Mouse (Mus musculus) limb, embryonic 14.5 days (tissue): ENCODE measurements around the gene Dnah3. TPM values are rescaled to one million over a fixed set of nuclear protein-coding genes. Genes with fewer than 3 reads are reported as not detected.

ENCODE experiments used
- ATAC-seq: fragments of 200-750 bp; cut with Nextera tagmentation; 2 replicates; pipeline ENCODE4 v1.8.0; 2017; ENCODE audit warnings: low read depth, moderate number of reproducible peaks, moderate TSS enrichment; ENCODE audit not compliant: low FRiP score
- DNase-seq: peaks from one replicate; pipeline ENCODE4 v3.0.0-alpha.2; 2015; ENCODE audit warnings: low spot score
- H3K27ac ChIP-seq: fragments of 300-500 bp; sonication (generic); replicated peaks from 2 replicates; pipeline ENCODE4 v1.5.1; 2014; ENCODE audit warnings: low read depth, mild to moderate bottlenecking, low read length, moderate library complexity, mixed read lengths
- H3K27me3 ChIP-seq: fragments of 300-500 bp; sonication (generic); 2 replicates; pipeline ENCODE4 v1.6.1; 2014; ENCODE audit warnings: low read length, mixed read lengths; ENCODE audit not compliant: control insufficient read depth, insufficient read depth
- H3K36me3 ChIP-seq: fragments of 300-500 bp; sonication (generic); 2 replicates; pipeline ENCODE4 v1.6.1; 2014; ENCODE audit warnings: mild to moderate bottlenecking, low read length, moderate library complexity, mixed read lengths; ENCODE audit not compliant: control insufficient read depth, insufficient read depth
- H3K4me1 ChIP-seq: fragments of 300-500 bp; sonication (generic); 2 replicates; pipeline ENCODE4 v1.6.1; 2014; ENCODE audit warnings: antibody characterized with exemption, low read length, mixed read lengths; ENCODE audit not compliant: control insufficient read depth, insufficient read depth
- H3K4me2 ChIP-seq: fragments of 300-500 bp; sonication (generic); replicated peaks from 2 replicates; pipeline ENCODE4 v1.6.1; 2014; ENCODE audit warnings: low read depth, mild to moderate bottlenecking, low read length, moderate library complexity; ENCODE audit not compliant: severe bottlenecking
- H3K4me3 ChIP-seq: fragments of 300-500 bp; sonication (generic); replicated peaks from 2 replicates; pipeline ENCODE4 v1.5.1; 2014; ENCODE audit warnings: low read length
- H3K9ac ChIP-seq: fragments of 300-500 bp; sonication (generic); 2 replicates; pipeline ENCODE4 v1.6.1; 2014; ENCODE audit warnings: mild to moderate bottlenecking, low read depth, low read length, moderate library complexity; ENCODE audit not compliant: severe bottlenecking
- H3K9me3 ChIP-seq: fragments of 300-500 bp; sonication (generic); 2 replicates; pipeline ENCODE4 v1.6.1; 2016; ENCODE audit warnings: low read length; ENCODE audit not compliant: control insufficient read depth
- POLR2A ChIP-seq: fragments of 200-500 bp; IDR thresholded peaks from 2 replicates; pipeline ENCODE4 v1.8.0; 2012; ENCODE audit warnings: inconsistent platforms, mild to moderate bottlenecking, moderate library complexity, borderline replicate concordance; ENCODE audit not compliant: insufficient read depth, insufficient read length; ENCODE audit errors: extremely low read depth
- whole genome bisulfite sequencing: fragments of 180-500 bp; shearing (Covaris S2); extraction: QIAGEN DNeasy Blood & Tissue Kit; methylation state at CpG from one replicate; pipeline ENCODE4 v1.1.7; 2014; 5-methylcytosine and 5-hydroxymethylcytosine counted together
- polyA plus RNA-seq, 2 experiments: library from polyadenylated mRNA; depleted of rRNA in 1 of 2; stranded (reverse) in 1 of 2; unstranded in 1 of 2; fragments of >200 nt; fragmentation: Nextera tagmentation in 1 of 2; extraction: Ambion mirVana in 1 of 2; gene quantifications; 2 replicates each; pipeline versions ENCODE4 v1.2.1 to v1.2.3; 2012 to 2014

Gene Dnah3
- polyA plus RNA-seq, 2 experiments: 0.01 TPM; not detected in 1

DNA sequence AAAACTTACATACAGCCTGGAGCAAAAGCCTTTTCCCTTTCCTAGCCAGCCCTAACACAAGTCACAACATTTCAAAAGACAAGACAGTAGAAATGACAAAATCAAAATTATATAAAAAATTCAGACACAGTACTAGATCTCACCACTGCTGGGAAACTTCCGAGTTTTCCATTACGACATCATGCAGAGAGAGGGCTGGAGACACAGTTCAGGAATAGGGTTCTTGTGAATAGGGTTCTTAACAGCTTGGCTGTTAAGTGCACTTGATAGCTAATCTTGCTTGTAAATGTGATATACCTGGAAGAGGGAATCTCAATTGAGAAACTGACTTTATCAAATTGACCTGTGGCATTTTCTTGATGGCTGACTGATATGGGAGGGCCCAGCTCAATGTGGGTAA, 213.9 kb downstream of the Dnah3 start:
- DNase-seq (no peak), ATAC-seq (no peak)
- no peaks in the 10 kb centered on the region for H3K4me1 ChIP-seq
- no peaks in the 10 kb centered on the region for H3K9me3 ChIP-seq
- 87% methylated on average over 2 of the region's 2 CpGs for WGBS
- no peak overlapping the region for H3K9ac ChIP-seq
- H3K4me3 ChIP-seq: no peak overlapping the region
- TF ChIP-seq POLR2A: no peak
- H3K27ac ChIP-seq: no peak overlapping the region
- H3K4me2 ChIP-seq: no peak overlapping the region
- H3K36me3 ChIP-seq: peaks cover 6% of the 10 kb centered on the region; the same call in 1 of the 2 replicates
- no peaks in the 10 kb centered on the region for H3K27me3 ChIP-seq

DNA sequence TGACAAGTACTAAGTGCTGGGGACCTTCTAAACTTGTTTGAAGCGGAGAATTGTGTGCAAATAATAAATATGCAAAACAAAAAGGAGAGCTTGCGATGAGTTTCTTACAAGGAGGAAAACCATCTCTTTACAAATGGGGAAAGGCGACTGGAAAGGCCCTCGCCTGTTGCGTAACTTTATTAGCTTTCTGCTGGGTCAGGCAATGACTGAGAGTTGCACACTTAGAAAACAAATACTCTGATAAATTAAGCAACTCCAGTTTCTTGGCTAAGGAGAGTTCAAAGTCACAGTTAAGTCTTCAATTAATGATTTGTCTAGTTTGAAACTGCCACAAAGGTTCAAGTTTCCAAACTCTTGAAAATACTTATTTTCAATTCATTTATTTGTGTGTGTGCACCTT, 214.7 kb downstream of the Dnah3 start:
- H3K27ac ChIP-seq: no peak overlapping the region
- no peak overlapping the region for H3K9ac ChIP-seq
- no peak overlapping the region for H3K4me3 ChIP-seq
- WGBS: 89% methylated on average over 5 of the region's 5 CpGs
- H3K9me3 ChIP-seq: no peaks in the 10 kb centered on the region
- no peak overlapping the region for H3K4me2 ChIP-seq
- ATAC-seq: no peak
- no peak for DNase-seq
- H3K36me3 ChIP-seq: peaks cover 6% of the 10 kb centered on the region; the same call in 1 of the 2 replicates
- no peak for TF ChIP-seq POLR2A
- no peaks in the 10 kb centered on the region for H3K27me3 ChIP-seq
- no peaks in the 10 kb centered on the region for H3K4me1 ChIP-seq

- peaks cover 6% of the 10 kb centered on the region; the same call in 1 of the 2 replicates for H3K36me3 ChIP-seq
- no peaks in the 10 kb centered on the region for H3K9me3 ChIP-seq
- DNase-seq (no peak), ATAC-seq (no peak)
- H3K4me1 ChIP-seq: no peaks in the 10 kb centered on the region
- H3K4me3 ChIP-seq: no peak overlapping the region
- TF ChIP-seq POLR2A: no peak
- H3K4me2 ChIP-seq: no peak overlapping the region
- WGBS: 90% methylated on average over 4 of the region's 4 CpGs
- H3K27ac ChIP-seq: no peak overlapping the region
- no peak overlapping the region for H3K9ac ChIP-seq
- H3K27me3 ChIP-seq: no peaks in the 10 kb centered on the region
Observed at GRCm38 (mm10) chr7:119879171-119879570, 215.9 kb downstream of the Dnah3 start.

- no peak overlapping the region for H3K4me2 ChIP-seq
- no peak for ATAC-seq
- H3K36me3 ChIP-seq: peaks cover 6% of the 10 kb centered on the region; the same call in 1 of the 2 replicates
- no peak overlapping the region for H3K9ac ChIP-seq
- H3K4me3 ChIP-seq: no peak overlapping the region
- DNase-seq: no peak
- TF ChIP-seq POLR2A: no peak
- no peak overlapping the region for H3K27ac ChIP-seq
- WGBS: 58% methylated on average over 3 of the region's 3 CpGs
- no peaks in the 10 kb centered on the region for H3K9me3 ChIP-seq
- H3K27me3 ChIP-seq: no peaks in the 10 kb centered on the region
- H3K4me1 ChIP-seq: no peaks in the 10 kb centered on the region
Observed at GRCm38 (mm10) chr7:119875776-119876440, 219.2 kb downstream of the Dnah3 start.

GRCm38 (mm10) chr7:119873050-119873449, 222.0 kb downstream of the Dnah3 start:
- no peak overlapping the region for H3K27ac ChIP-seq
- WGBS: 70% methylated on average over 2 of the region's 2 CpGs
- H3K4me2 ChIP-seq: no peak overlapping the region
- peaks cover 1% of the 10 kb centered on the region; the same call in 1 of the 2 replicates for H3K36me3 ChIP-seq
- H3K9ac ChIP-seq: no peak overlapping the region
- ATAC-seq (no peak), DNase-seq (no peak)
- no peaks in the 10 kb centered on the region for H3K27me3 ChIP-seq
- no peak overlapping the region for H3K4me3 ChIP-seq
- no peaks in the 10 kb centered on the region for H3K4me1 ChIP-seq
- H3K9me3 ChIP-seq: no peaks in the 10 kb centered on the region
- TF ChIP-seq POLR2A: no peak

Other genes starting within 250 kb of the Dnah3 start
- gene Lyrm1, start 199.4 kb downstream of the Dnah3 start, polyA plus RNA-seq (2012; rRNA removed): 3.1 and 5.2 TPM in 2 replicates
- 8.9 and 9.5 TPM in 2 replicates for gene Lyrm1, start 199.4 kb downstream of the Dnah3 start, polyA plus RNA-seq (2014; fragmentation: Nextera tagmentation; extraction: Ambion mirVana)
- gene Dcun1d3, start 199.0 kb downstream of the Dnah3 start, polyA plus RNA-seq (2012; rRNA removed): 6.6 and 7.8 TPM in 2 replicates
- gene Dcun1d3, start 199.0 kb downstream of the Dnah3 start, polyA plus RNA-seq (2014; fragmentation: Nextera tagmentation; extraction: Ambion mirVana): 7.5 and 10.2 TPM in 2 replicates
- 11.7 and 14.2 TPM in 2 replicates for gene Tmem159, start 7.1 kb upstream of the Dnah3 start, polyA plus RNA-seq (2012; rRNA removed)
- gene Tmem159, start 7.1 kb upstream of the Dnah3 start, polyA plus RNA-seq (2014; fragmentation: Nextera tagmentation; extraction: Ambion mirVana): 22.0 and 28.9 TPM in 2 replicates
- 1.0 and 1.7 TPM in 2 replicates for gene Zp2, start 50.0 kb upstream of the Dnah3 start, polyA plus RNA-seq (2012; rRNA removed)
- gene Zp2, start 50.0 kb upstream of the Dnah3 start, polyA plus RNA-seq (2014; fragmentation: Nextera tagmentation; extraction: Ambion mirVana): 0.08 and 0.66 TPM in 2 replicates
- gene Anks4b, start 78.6 kb upstream of the Dnah3 start, polyA plus RNA-seq (2012; rRNA removed): 0.03 TPM in 1 of 2 replicates, not detected in the other
- not detected in 2 replicates for gene Anks4b, start 78.6 kb upstream of the Dnah3 start, polyA plus RNA-seq (2014; fragmentation: Nextera tagmentation; extraction: Ambion mirVana)
- 12.9 and 16.9 TPM in 2 replicates for gene Crym, start 106.8 kb upstream of the Dnah3 start, polyA plus RNA-seq (2012; rRNA removed)
- 12.3 and 13.3 TPM in 2 replicates for gene Crym, start 106.8 kb upstream of the Dnah3 start, polyA plus RNA-seq (2014; fragmentation: Nextera tagmentation; extraction: Ambion mirVana)
- 0.06 TPM in 1 of 2 replicates, not detected in the other for gene Abca14, start 108.7 kb upstream of the Dnah3 start, polyA plus RNA-seq (2012; rRNA removed)
- gene Abca14, start 108.7 kb upstream of the Dnah3 start, polyA plus RNA-seq (2014; fragmentation: Nextera tagmentation; extraction: Ambion mirVana): not detected in 2 replicates
- not detected in 2 replicates for gene Abca15, start 233.4 kb upstream of the Dnah3 start, polyA plus RNA-seq (2012; rRNA removed)
- gene Abca15, start 233.4 kb upstream of the Dnah3 start, polyA plus RNA-seq (2014; fragmentation: Nextera tagmentation; extraction: Ambion mirVana): not detected in 2 replicates